Mouse (Mus musculus) ES-E14 (cell line): ENCODE results near the gene Mybpc3. TPM values are rescaled to one million over a fixed set of nuclear protein-coding genes. Genes with fewer than 3 reads are reported as not detected.

Source experiments
- DNase-seq: peaks from one replicate; pipeline ENCODE4 v3.0.0-alpha.2; 2013; ENCODE audit warnings: low read depth, low spot score
- H3K27ac ChIP-seq: 2 replicates; pipeline ENCODE4 v1.5.1; 2012; ENCODE audit warnings: low read depth, mild to moderate bottlenecking, low read length, moderate library complexity, mixed read lengths; ENCODE audit not compliant: poor library complexity, insufficient read depth, severe bottlenecking
- H3K36me3 ChIP-seq: 2 replicates; pipeline ENCODE4 v1.6.1; 2012; ENCODE audit warnings: mild to moderate bottlenecking, low read length, moderate library complexity, mixed read lengths; ENCODE audit not compliant: control insufficient read depth, poor library complexity, insufficient read depth, severe bottlenecking
- H3K4me1 ChIP-seq, 2 experiments: fragments of 150-350 bp in 1 of 2; sonication (generic) in 1 of 2; 2 replicates each; pipeline ENCODE4 v1.6.1; 2012; ENCODE audit warnings: low read length in 2 of 2, mild to moderate bottlenecking in 1 of 2, mixed read lengths in 1 of 2; ENCODE audit not compliant: control insufficient read depth in 2 of 2, insufficient read depth in 2 of 2, poor library complexity in 1 of 2
- H3K4me3 ChIP-seq, 2 experiments: fragments of 150-350 bp in 1 of 2; sonication (generic) in 1 of 2; 2 replicates each; pipeline ENCODE4 v1.5.1; 2012; ENCODE audit warnings: low read length in 2 of 2, low read depth in 1 of 2, mild to moderate bottlenecking in 1 of 2, mixed read lengths in 1 of 2; ENCODE audit not compliant: insufficient read depth in 1 of 2, poor library complexity in 1 of 2, severe bottlenecking in 1 of 2
- H3K9ac ChIP-seq: 2 replicates; pipeline ENCODE4 v1.6.1; 2012; ENCODE audit warnings: low read depth, mild to moderate bottlenecking, low read length, mixed read lengths; ENCODE audit not compliant: poor library complexity, insufficient read depth, severe bottlenecking
- H3K9me3 ChIP-seq: fragments of 150-350 bp; sonication (generic); 2 replicates; pipeline ENCODE4 v1.6.1; 2012; ENCODE audit warnings: low read depth, mild to moderate bottlenecking, low read length; ENCODE audit not compliant: control insufficient read depth, insufficient read depth
- CHD2 ChIP-seq: IDR thresholded peaks from 2 replicates; pipeline ENCODE4 v1.6.1; 2014; ENCODE audit warnings: mild to moderate bottlenecking, low read depth, low read length, inconsistent platforms
- HCFC1 ChIP-seq: IDR thresholded peaks from 2 replicates; pipeline ENCODE4 v1.6.1; 2012; ENCODE audit warnings: low read length, inconsistent platforms, borderline replicate concordance; ENCODE audit not compliant: insufficient read depth
- MAFK ChIP-seq: IDR thresholded peaks from 2 replicates; pipeline ENCODE4 v1.6.1; 2014; ENCODE audit warnings: mild to moderate bottlenecking, low read depth, low read length, inconsistent platforms; ENCODE audit not compliant: insufficient read depth
- ZC3H11A ChIP-seq: IDR thresholded peaks from 2 replicates; pipeline ENCODE4 v1.6.1; 2012; ENCODE audit warnings: low read depth, mild to moderate bottlenecking, inconsistent platforms, low read length, borderline replicate concordance
- ZNF384 ChIP-seq: IDR thresholded peaks from 2 replicates; pipeline ENCODE4 v1.6.1; 2012; ENCODE audit warnings: low read depth, low read length, inconsistent platforms
- in situ Hi-C, 2 experiments: fragments of 600-800 bp; cut with MboI; formaldehyde crosslinking; loops; one replicate each; pipeline ENCODE4 v1.15.1; 2025; ENCODE audit warnings: low sequenced_read_pairs in 2 of 2, inconsistent platforms in 1 of 2; ENCODE audit not compliant: unreplicated experiment in 2 of 2
- total RNA-seq: library from RNA; depleted of rRNA; stranded (reverse); fragments of 300-350 nt; gene quantifications from 2 replicates; pipeline ENCODE4 v1.2.3, GENCODE M21; 2012

Mybpc3 gene
- total RNA-seq, 1 experiment = 0.62 TPM

- DNase-seq = no peak
- in situ Hi-C loops = no loop called here
Measured at GRCm38 (mm10) chr2:91179825-91180224, 61.9 kb downstream of the Mybpc3 start.

DNA sequence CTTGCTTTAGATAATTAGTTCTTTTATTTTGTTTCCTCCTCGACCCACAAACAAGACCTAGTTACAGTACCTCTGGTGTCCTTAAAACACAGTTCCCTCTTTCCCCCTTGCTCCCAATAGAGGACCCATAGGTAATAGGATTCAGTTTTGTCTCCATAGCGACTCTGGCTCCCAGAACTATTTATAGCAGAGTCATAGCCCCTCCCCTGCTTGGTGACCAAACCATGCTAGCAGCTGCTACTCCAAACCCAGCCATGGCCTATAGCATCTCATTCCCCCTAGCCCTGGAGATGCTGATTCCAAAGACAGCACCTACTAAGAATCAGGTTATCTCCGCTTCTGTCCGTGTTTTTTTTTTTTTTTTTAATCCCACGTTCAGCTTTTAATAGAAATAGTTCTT, 62.8 kb downstream of the Mybpc3 start:
- DNase-seq = no peak
- H3K4me3 ChIP-seq = no peak overlapping the region
- H3K9ac ChIP-seq = no peak overlapping the region
- no peaks in the 10 kb centered on the region for H3K9me3 ChIP-seq
- TF ChIP-seq MAFK (no peak), ZC3H11A (no peak), HCFC1 (no peak), CHD2 (no peak)
- peaks cover 0 to 7% of the 10 kb centered on the region in 2 experiments; a peak in 1 of 4 replicates for H3K4me1 ChIP-seq
- in situ Hi-C loops = no loop called here
- H3K27ac ChIP-seq = no peak overlapping the region
- H3K36me3 ChIP-seq = no peaks in the 10 kb centered on the region

More at GRCm38 (mm10) chr2:91179825-91180224, 61.9 kb downstream of the Mybpc3 start:
- H3K36me3 ChIP-seq = no peaks in the 10 kb centered on the region
- TF ChIP-seq ZNF384 (no peak), HCFC1 (no peak), MAFK (no peak), CHD2 (no peak), ZC3H11A (no peak)
- no peak overlapping the region for H3K4me3 ChIP-seq
- no peak overlapping the region for H3K9ac ChIP-seq
- no peaks in the 10 kb centered on the region for H3K9me3 ChIP-seq
- no peak overlapping the region for H3K27ac ChIP-seq
- H3K4me1 ChIP-seq = peaks cover 0 to 7% of the 10 kb centered on the region in 2 experiments; a peak in 1 of 4 replicates

DNA sequence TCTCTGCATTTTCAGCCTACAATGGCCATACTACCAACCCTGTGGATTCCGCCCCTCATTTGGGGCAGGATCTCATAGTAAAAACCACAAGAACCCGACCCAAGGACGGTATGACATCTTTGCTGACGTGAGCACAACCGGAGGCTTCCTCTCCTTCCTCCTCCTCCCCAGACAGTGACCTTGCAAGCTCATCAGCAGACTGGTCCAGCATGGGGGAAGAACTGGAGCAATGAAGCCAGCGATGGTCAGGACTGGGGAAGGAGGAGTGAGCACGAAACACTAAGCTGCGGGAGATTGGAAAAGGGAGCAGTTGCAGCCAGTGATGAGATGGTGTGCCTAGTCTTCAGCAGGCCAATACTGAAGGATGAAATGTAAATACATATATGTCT, 64.1 kb downstream of the Mybpc3 start:
- peaks cover 0 to 7% of the 10 kb centered on the region in 2 experiments; a peak in 1 of 4 replicates for H3K4me1 ChIP-seq
- peak overlapping the region; percentile 23 to 79 for H3K4me3 ChIP-seq
- TF ChIP-seq CHD2 (no peak), HCFC1 (no peak), MAFK (no peak), ZC3H11A (no peak), ZNF384 (no peak)
- in situ Hi-C loops = no loop called here
- DNase-seq = no peak
- H3K36me3 ChIP-seq = no peaks in the 10 kb centered on the region
- H3K9ac ChIP-seq = no peak overlapping the region
- H3K9me3 ChIP-seq = no peaks in the 10 kb centered on the region
- H3K27ac ChIP-seq = no peak overlapping the region

DNA sequence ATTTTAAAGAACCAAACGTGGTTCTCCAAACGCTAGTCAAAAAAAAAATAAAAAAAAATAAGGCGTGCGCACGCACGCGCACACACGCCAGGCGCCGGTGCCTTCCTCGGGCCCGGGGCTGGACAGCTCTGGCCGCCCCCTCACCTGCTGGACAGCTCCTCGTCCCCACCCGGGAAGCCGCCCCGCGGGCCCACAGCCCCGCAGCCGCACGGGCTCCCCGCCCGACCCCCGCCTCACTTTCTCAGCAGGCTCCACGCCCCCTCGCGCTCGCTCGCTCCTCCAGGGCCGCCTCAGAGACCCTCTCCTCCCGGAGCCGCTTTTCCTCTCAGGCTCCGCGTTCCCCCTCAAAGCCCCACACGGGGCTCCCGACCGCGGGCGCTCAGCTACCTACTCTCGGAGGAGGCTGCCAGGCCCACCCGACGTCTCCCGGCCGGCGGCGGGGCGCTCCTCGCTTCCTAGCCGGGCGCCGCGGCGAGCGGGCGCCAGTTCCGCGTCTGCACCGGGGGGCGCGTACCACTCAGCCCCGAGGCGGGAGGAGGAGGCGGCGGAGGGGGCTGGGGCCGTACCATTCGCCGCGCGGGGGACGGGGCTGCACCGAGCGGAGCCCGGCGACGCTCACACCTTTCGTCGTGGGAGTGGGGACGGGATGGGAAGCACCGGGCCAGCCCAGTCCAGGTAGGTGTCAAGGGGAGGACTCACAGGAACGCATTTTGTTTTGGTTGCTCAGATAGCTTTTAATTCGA, 64.6 kb downstream of the Mybpc3 start:
- Histone ChIP-seq H3K27ac (no peak overlapping the region), H3K36me3 (no peaks in the 10 kb centered on the region), H3K9ac (peak overlapping the region; percentile 62), H3K4me3 (peak overlapping the region; percentile 23 to 79), H3K9me3 (no peaks in the 10 kb centered on the region), H3K4me1 (peaks cover 0 to 7% of the 10 kb centered on the region in 2 experiments; a peak in 1 of 4 replicates)
- DNase-seq = no peak
- no peak for TF ChIP-seq HCFC1
- TF ChIP-seq ZNF384 = peak; percentile 85
- in situ Hi-C loops = no loop called here

GRCm38 (mm10) chr2:91183148-91183513, 65.2 kb downstream of the Mybpc3 start:
- Histone ChIP-seq H3K9me3 (no peaks in the 10 kb centered on the region), H3K27ac (no peak overlapping the region), H3K9ac (peak overlapping the region; percentile 62), H3K4me3 (peak overlapping the region; percentile 23 to 79), H3K36me3 (no peaks in the 10 kb centered on the region), H3K4me1 (peaks cover 0 to 7% of the 10 kb centered on the region in 2 experiments; a peak in 1 of 4 replicates)
- in situ Hi-C loops = no loop called here
- no peak for TF ChIP-seq ZC3H11A
- TF ChIP-seq HCFC1 = peak; percentile 94
- TF ChIP-seq MAFK = no peak
- TF ChIP-seq ZNF384 = no peak
- peak; percentile 98 for DNase-seq
